ENCODE assay signal across 9 mouse cellular contexts in genomic region chr19:6952712-6953037, GRCm38 (mm10). TPM values are rescaled to one million over a fixed set of nuclear protein-coding genes. Genes with fewer than 3 reads are reported as not detected.
A peak's percentile ranks its signal among the peaks of the same experiment; 100 is the strongest.
DNase-seq lines count a peak whose midpoint lies in the region; ATAC-seq and TF ChIP-seq lines count a peak whose summit lies in the region.
"Had no signal": no experiment of that assay in that cellular context is flagged by ENCODE, and none has a peak within 500 bp of the region (broad histone marks: within the 10 kb centered on the region; RNA-seq: fewer than 3 reads in every experiment).

No protein-coding gene starts in this region.

- H3ac ChIP-seq in myocyte (ENCODE audit: control insufficient read depth, insufficient read length), result peak overlapping the region; percentile 63

- ATAC-seq in forebrain, embryonic 11.5 days (replicated peaks; ENCODE audit: low FRiP score), result no peak
- no peak for ATAC-seq in hindbrain, embryonic 14.5 days (ENCODE audit: low FRiP score)

- peak; percentile 34 to 51 for DNase-seq in cerebellum, postnatal 25 days
- DNase-seq in cerebellum, adult 9-10 months, result no peak
- no peak for DNase-seq in forebrain, embryonic 11.5 days (ENCODE audit: low spot score)
- DNase-seq in hindbrain, embryonic 14.5 days (ENCODE audit: low spot score), result no peak
- peak; percentile 41 for DNase-seq in liver
- no peak for DNase-seq in embryo, embryonic 10.5 days (ENCODE audit: low spot score)
- DNase-seq in embryo, embryonic 9.5 days (ENCODE audit: extremely low spot score), result no peak

- peak; percentile 14 for TF ChIP-seq POLR2A in myocyte (IDR thresholded peaks at IDR 0.05; ENCODE audit: insufficient read length, low read depth)

- peaks cover 8% of the 10 kb centered on the region; the same call in 1 of the 2 replicates for H3K4me1 ChIP-seq in forebrain, embryonic 11.5 days (replicated peaks; ENCODE audit: control insufficient read depth, insufficient read depth, low read length)
- H3K4me1 ChIP-seq in hindbrain, embryonic 14.5 days (replicated peaks; ENCODE audit: control insufficient read depth, insufficient read depth, low read length), result peaks cover 19% of the 10 kb centered on the region

- no peaks in the 10 kb centered on the region; the same call in 1 of the 2 replicates for H3K36me3 ChIP-seq in forebrain, embryonic 11.5 days (ENCODE audit: control insufficient read depth, insufficient read depth, low read length)
- H3K36me3 ChIP-seq in hindbrain, embryonic 14.5 days (replicated peaks; ENCODE audit: control insufficient read depth, insufficient read depth), result peaks cover 13% of the 10 kb centered on the region; the same call in 1 of the 2 replicates
- H3K36me3 ChIP-seq in myocyte (ENCODE audit: control insufficient read depth, insufficient read depth), result no peaks in the 10 kb centered on the region

- H3K9ac ChIP-seq in forebrain, embryonic 11.5 days (ENCODE audit: low read length), result peak overlapping the region; percentile 85; the same call in 1 of the 2 replicates
- peak overlapping the region; percentile 63 for H3K9ac ChIP-seq in hindbrain, embryonic 14.5 days

- H3K79me2 ChIP-seq in myocyte (ENCODE audit: control insufficient read depth, insufficient read depth), result no peaks in the 10 kb centered on the region

- no peaks in the 10 kb centered on the region for H3K9me3 ChIP-seq in forebrain, embryonic 11.5 days (ENCODE audit: control insufficient read depth, low read length)
- H3K9me3 ChIP-seq in hindbrain, embryonic 14.5 days (ENCODE audit: control insufficient read depth, low read length), result no peaks in the 10 kb centered on the region

- H3K27ac ChIP-seq in forebrain, embryonic 11.5 days (ENCODE audit: low read depth, low read length), result no peak overlapping the region
- H3K27ac ChIP-seq in hindbrain, embryonic 14.5 days, result peak overlapping the region; percentile 90; the same call in 1 of the 2 replicates

- H3K4me2 ChIP-seq in forebrain, embryonic 11.5 days (ENCODE audit: low read depth, low read length, severe bottlenecking), result peak overlapping the region; percentile 96
- peak overlapping the region; percentile 93 for H3K4me2 ChIP-seq in hindbrain, embryonic 14.5 days (replicated peaks)
- H3K4me2 ChIP-seq in myocyte (ENCODE audit: low read depth), result peak overlapping the region; percentile 98

- no peak overlapping the region for H3K4me3 ChIP-seq in forebrain, embryonic 11.5 days (ENCODE audit: low read depth, low read length)
- peak overlapping the region; percentile 47; the same call in 1 of the 2 replicates for H3K4me3 ChIP-seq in hindbrain, embryonic 14.5 days (replicated peaks; ENCODE audit: low read length)
- H3K4me3 ChIP-seq in myocyte, result peak overlapping the region; percentile 86

- WGBS in forebrain, embryonic 11.5 days, result 18% methylated on average over 3 of the region's 3 CpGs
- 41% methylated on average over 3 of the region's 3 CpGs for WGBS in hindbrain, embryonic 14.5 days

- H3K27me3 ChIP-seq in forebrain, embryonic 11.5 days (ENCODE audit: control insufficient read depth, insufficient read depth, low read length), result no peaks in the 10 kb centered on the region
- H3K27me3 ChIP-seq in hindbrain, embryonic 14.5 days (ENCODE audit: control insufficient read depth, insufficient read depth, low read length), result no peaks in the 10 kb centered on the region
- no peaks in the 10 kb centered on the region for H3K27me3 ChIP-seq in myocyte (ENCODE audit: control insufficient read depth, insufficient read depth, insufficient read length)
- H3K27me3 ChIP-seq: CH12.LX had no signal

TF ChIP-seq in myocyte, 11 proteins besides CTCF, POLR2A, EP300 and RAD21:
- TF ChIP-seq USF1 (IDR thresholded peaks at IDR 0.05; ENCODE audit: low read depth) (no peak), E2F4 (IDR thresholded peaks at IDR 0.05; ENCODE audit: insufficient read depth) (no peak), TCF3 (IDR thresholded peaks at IDR 0.05; ENCODE audit: insufficient read length, low read depth) (no peak), TCF12 (IDR thresholded peaks at IDR 0.05; ENCODE audit: insufficient read depth, poor library complexity, severe bottlenecking) (no peak), MYOG (IDR thresholded peaks at IDR 0.05; ENCODE audit: control insufficient read depth in 1 of 3, insufficient read depth in 1 of 3, insufficient read length in 2 of 3, low read depth in 2 of 3) (peak in 1 of 3 experiments; percentile 6), MYOD1 (IDR thresholded peaks at IDR 0.05; ENCODE audit: control insufficient read depth in 1 of 3, insufficient read length in 2 of 3, low read depth in 2 of 3) (no peak), POLR2AphosphoS2 (IDR thresholded peaks at IDR 0.05; ENCODE audit: insufficient read length, low read depth) (peak; percentile 6), CEBPB (IDR thresholded peaks at IDR 0.05; ENCODE audit: insufficient read depth, poor library complexity, severe bottlenecking) (no peak), MAX (IDR thresholded peaks at IDR 0.05; ENCODE audit: low read depth) (no peak)
TF ChIP-seq in myocyte: peak in this region for 2.

RNA-seq across cellular contexts. Expression of gene Gpr137, which starts 10.4 kb away (rescaled TPM):
- 32.7 and 34.3 TPM in 2 replicates for polyA plus RNA-seq in forebrain, embryonic 11.5 days (2014; fragmentation: Nextera tagmentation; extraction: Ambion mirVana)
- 60.2 and 68.8 TPM in 2 replicates for polyA plus RNA-seq in hindbrain, embryonic 14.5 days (2014; fragmentation: Nextera tagmentation; extraction: Ambion mirVana)
- 39.9 TPM for polyA plus RNA-seq in myocyte (2012; fragmentation: generic; extraction: Trizol)

RNA-seq across cellular contexts. Expression of gene Bad, which starts 11.0 kb away (rescaled TPM):
- 56.6 and 57.0 TPM in 2 replicates for polyA plus RNA-seq in forebrain, embryonic 11.5 days (2014; fragmentation: Nextera tagmentation; extraction: Ambion mirVana)
- polyA plus RNA-seq in hindbrain, embryonic 14.5 days (2014; fragmentation: Nextera tagmentation; extraction: Ambion mirVana), result 81.8 and 84.5 TPM in 2 replicates
- 76.1 TPM for polyA plus RNA-seq in myocyte (2012; fragmentation: generic; extraction: Trizol)

RNA-seq across cellular contexts. Expression of gene Kcnk4, which starts 18.4 kb away (rescaled TPM):
- polyA plus RNA-seq in forebrain, embryonic 11.5 days (2014; fragmentation: Nextera tagmentation; extraction: Ambion mirVana), result not detected in 2 replicates
- 8.5 and 10.9 TPM in 2 replicates for polyA plus RNA-seq in hindbrain, embryonic 14.5 days (2014; fragmentation: Nextera tagmentation; extraction: Ambion mirVana)
- 0.12 TPM for polyA plus RNA-seq in myocyte (2012; fragmentation: generic; extraction: Trizol)

RNA-seq across cellular contexts. Expression of gene Ppp1r14b, which starts 22.1 kb away (rescaled TPM):
- 305 and 329 TPM in 2 replicates for polyA plus RNA-seq in forebrain, embryonic 11.5 days (2014; fragmentation: Nextera tagmentation; extraction: Ambion mirVana)
- polyA plus RNA-seq in hindbrain, embryonic 14.5 days (2014; fragmentation: Nextera tagmentation; extraction: Ambion mirVana), result 211 and 215 TPM in 2 replicates
- 1,032 TPM for polyA plus RNA-seq in myocyte (2012; fragmentation: generic; extraction: Trizol)

RNA-seq across cellular contexts. Expression of gene Plcb3, which starts 23.6 kb away (rescaled TPM):
- 21.2 and 24.1 TPM in 2 replicates for polyA plus RNA-seq in forebrain, embryonic 11.5 days (2014; fragmentation: Nextera tagmentation; extraction: Ambion mirVana)
- 10.6 and 11.4 TPM in 2 replicates for polyA plus RNA-seq in hindbrain, embryonic 14.5 days (2014; fragmentation: Nextera tagmentation; extraction: Ambion mirVana)
- 34.3 TPM for polyA plus RNA-seq in myocyte (2012; fragmentation: generic; extraction: Trizol)

Comparison
In these comparisons a context has a peak if more than half of its experiments do, and no peak if none do; other contexts are left out.
1. DNase-seq: peak in cerebellum, postnatal 25 days (2 of 2) and liver (single experiment); none in cerebellum, adult 9-10 months (single experiment), forebrain, embryonic 11.5 days (single experiment), hindbrain, embryonic 14.5 days (single experiment), embryo, embryonic 10.5 days (single experiment) and embryo, embryonic 9.5 days (single experiment).
2. Peak in every context shown above with its lines, with median percentiles within 50 percentile points of each other: H3K4me2 ChIP-seq.